ENCODE assay signal across 8 mouse cellular contexts in genomic region chr17:45474669-45475465, GRCm38 (mm10). TPM values are rescaled to one million over a fixed set of nuclear protein-coding genes. Genes with fewer than 3 reads are reported as not detected.
A peak's percentile ranks its signal among the peaks of the same experiment; 100 is the strongest.
DNase-seq lines count a peak whose midpoint lies in the region; ATAC-seq lines count a peak whose summit lies in the region.

Gene Spats1, minus strand, starts transcription at chr17:45475415.

- no peaks in the 10 kb centered on the region for H3K36me3 ChIP-seq in hindbrain, embryonic 14.5 days (replicated peaks; ENCODE audit: control insufficient read depth, insufficient read depth)

- H3K4me3 ChIP-seq in hindbrain, embryonic 14.5 days (replicated peaks; ENCODE audit: low read length): peak within 1 kb of the TSS; percentile 35

- 5% methylated on average over 30 of the region's 30 CpGs for WGBS in hindbrain, embryonic 14.5 days

- H3K27me3 ChIP-seq in hindbrain, embryonic 14.5 days (ENCODE audit: control insufficient read depth, insufficient read depth, low read length): no peaks in the 10 kb centered on the region

- no peaks in the 10 kb centered on the region for H3K9me3 ChIP-seq in hindbrain, embryonic 14.5 days (ENCODE audit: control insufficient read depth, low read length)

- H3K4me1 ChIP-seq in hindbrain, embryonic 14.5 days (replicated peaks; ENCODE audit: control insufficient read depth, insufficient read depth, low read length): peaks cover 13% of the 10 kb centered on the region; the same call in 1 of the 2 replicates

- peak within 1 kb of the TSS; percentile 53 for H3K9ac ChIP-seq in hindbrain, embryonic 14.5 days

- H3K4me2 ChIP-seq in hindbrain, embryonic 14.5 days (replicated peaks): peak within 1 kb of the TSS; percentile 77

- peak; percentile 83 for ATAC-seq in hindbrain, embryonic 14.5 days (ENCODE audit: low FRiP score)

- H3K27ac ChIP-seq in hindbrain, embryonic 14.5 days: peak within 1 kb of the TSS; percentile 69

- peak; percentile 97 for DNase-seq in WW6 (ENCODE audit: low read depth, low spot score)
- peak; percentile 86 for DNase-seq in cerebellum, adult 9-10 months
- peak; percentile 79 to 83 for DNase-seq in frontal cortex, postnatal 10 days (ENCODE audit: low spot score in 2 of 2)
- peak; percentile 75 for DNase-seq in hindbrain, embryonic 14.5 days (ENCODE audit: low spot score)
- DNase-seq in layer of hippocampus, postnatal 36 days: peak; percentile 82 to 87
- DNase-seq in lung, postnatal 25 days (ENCODE audit: low spot score): peak; percentile 28
- peak; percentile 72 for DNase-seq in retina, embryonic 14.5 days (ENCODE audit: low spot score)
- DNase-seq in yolk sac, embryonic 10.5 days (ENCODE audit: low spot score): peak; percentile 3

RNA-seq across cellular contexts. Expression of gene Spats1, which starts in this region (rescaled TPM):
- polyA plus RNA-seq in hindbrain, embryonic 14.5 days (2014; fragmentation: Nextera tagmentation; extraction: Ambion mirVana): 1.5 and 2.2 TPM in 2 replicates
- 1 to 10 TPM; 3.9 to 4.4 TPM for total RNA-seq in layer of hippocampus, postnatal 36 days (2021)

Comparison
In these comparisons a context has a peak if more than half of its experiments do, and no peak if none do; other contexts are left out.
1. Peak in every context shown above with its lines: DNase-seq, ATAC-seq, H3K4me3 ChIP-seq and H3K27ac ChIP-seq.
2. DNase-seq: peak in every context shown above with its lines; median percentile 97 in WW6; 86 in cerebellum, adult 9-10 months; 84 in layer of hippocampus, postnatal 36 days; 81 in frontal cortex, postnatal 10 days; 75 in hindbrain, embryonic 14.5 days; 72 in retina, embryonic 14.5 days; 28 in lung, postnatal 25 days; 3 in yolk sac, embryonic 10.5 days.